Mouse (Mus musculus): ENCODE measurements around the gene Nudt9. TPM values are rescaled to one million over a fixed set of nuclear protein-coding genes. Genes with fewer than 3 reads are reported as not detected.

Nudt9 gene
- total RNA-seq, 1 experiment from 2014 or later: 71.8 TPM

DNA sequence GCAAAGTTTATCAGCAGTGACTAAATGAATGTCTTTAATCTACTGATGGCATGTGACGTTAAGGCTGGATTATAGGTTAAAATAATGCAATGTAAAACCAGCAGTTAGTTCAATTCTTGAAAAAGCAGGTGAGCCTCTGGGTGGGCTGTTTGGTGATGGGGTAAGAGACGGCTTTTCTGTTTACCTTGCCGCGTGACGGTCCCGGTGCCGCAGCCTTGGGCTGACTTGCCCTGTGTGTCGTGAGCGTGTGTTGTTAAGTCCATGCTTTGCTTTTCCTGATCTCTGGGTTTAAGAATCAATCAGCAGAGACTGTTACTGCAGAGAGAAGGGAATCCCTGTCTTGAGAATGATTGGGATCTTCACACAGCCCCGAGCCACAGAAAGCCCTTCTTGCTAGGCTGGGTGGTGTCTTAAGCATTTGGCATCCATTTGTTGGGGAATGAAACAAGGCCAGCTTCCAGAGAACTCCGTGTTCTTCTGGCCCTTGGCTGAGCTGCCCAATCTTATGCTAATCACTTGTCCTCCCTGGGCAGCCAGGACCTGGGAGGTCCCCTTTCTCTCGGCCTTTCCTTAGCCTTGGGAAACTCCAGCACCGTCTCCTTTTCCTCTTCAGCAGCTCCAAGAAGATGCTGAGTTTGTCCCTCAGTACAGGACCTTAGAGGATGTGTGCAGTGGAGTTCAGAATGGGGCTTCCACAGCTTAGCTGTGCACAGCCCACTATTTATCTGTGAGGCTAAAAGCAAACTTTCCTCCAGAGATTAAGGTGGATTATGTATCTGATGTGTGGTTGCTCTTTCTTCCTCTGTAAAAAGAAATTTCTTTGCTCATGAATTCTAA, 16.0 kb downstream of the Nudt9 start:
- ATAC-seq (replicated peaks in 1 of 2; ENCODE audit: insufficient read depth in 1 of 2, low FRiP score in 2 of 2, low TSS enrichment in 1 of 2, low read depth in 1 of 2, poor library complexity in 2 of 2, severe bottlenecking in 2 of 2): no peak

DNA sequence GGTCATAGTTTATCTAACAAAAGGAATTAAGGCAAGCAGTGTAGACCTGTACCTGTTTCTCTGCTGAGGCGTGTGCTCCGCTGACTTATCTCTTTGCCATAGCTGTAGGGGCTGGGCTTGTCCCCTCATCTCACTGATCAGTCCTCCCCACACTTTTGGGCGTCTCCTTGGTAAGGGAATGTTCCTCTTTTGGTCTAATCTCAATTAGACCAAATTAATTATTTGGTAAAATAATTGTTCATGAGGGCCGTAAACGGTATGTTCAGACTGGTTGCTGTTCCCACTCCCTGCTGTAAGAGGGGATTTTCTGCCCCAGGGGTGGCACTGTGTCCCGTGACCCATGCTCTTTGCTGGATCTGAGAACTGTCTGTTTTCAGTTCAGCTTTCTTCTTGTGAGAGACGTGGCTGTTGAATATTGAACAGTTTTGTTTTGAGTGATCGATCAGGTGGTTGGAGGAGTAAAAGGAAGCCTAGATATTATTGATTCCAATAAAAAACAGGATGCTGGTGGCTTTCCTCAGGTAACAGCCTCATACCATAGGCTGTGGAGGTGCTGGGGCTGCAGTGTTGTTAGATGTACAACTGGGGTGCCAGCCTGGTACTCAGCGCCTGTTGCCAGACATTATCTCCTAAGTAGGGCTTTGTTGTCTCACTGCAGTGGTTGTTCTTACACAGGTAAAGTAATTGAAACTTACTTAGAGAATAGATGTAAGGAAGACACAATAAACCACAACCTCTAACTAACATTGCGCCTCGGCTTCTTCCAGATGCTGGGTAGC, 16.9 kb downstream of the Nudt9 start:
- ATAC-seq (replicated peaks in 1 of 2; ENCODE audit: insufficient read depth in 1 of 2, low FRiP score in 2 of 2, low TSS enrichment in 1 of 2, low read depth in 1 of 2, poor library complexity in 2 of 2, severe bottlenecking in 2 of 2): no peak

DNA sequence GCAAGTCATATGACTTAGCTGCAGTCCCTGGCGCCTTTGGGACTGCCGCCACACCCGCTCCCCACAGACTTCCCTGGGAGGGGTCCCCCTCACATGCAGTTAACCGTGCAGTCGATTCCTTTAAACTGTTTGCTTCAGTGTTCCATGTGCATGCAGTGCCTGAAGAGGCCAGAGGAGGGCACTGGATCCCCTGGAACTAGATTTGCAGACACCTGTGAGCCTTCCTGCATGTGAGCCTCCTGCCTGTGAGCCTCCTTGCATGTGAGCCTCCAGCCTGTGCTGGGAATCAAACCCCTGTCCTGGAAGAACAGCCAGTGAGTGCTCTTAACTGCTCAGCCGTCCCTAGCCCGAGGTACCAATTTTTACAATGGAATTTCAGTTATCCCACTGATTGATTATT, 22.6 kb downstream of the Nudt9 start:
- peak in 1 of 2 experiments; percentile 56; a peak in 1 of 4 replicates for ATAC-seq (replicated peaks in 1 of 2; ENCODE audit: insufficient read depth in 1 of 2, low FRiP score in 2 of 2, low TSS enrichment in 1 of 2, low read depth in 1 of 2, poor library complexity in 2 of 2, severe bottlenecking in 2 of 2)

DNA sequence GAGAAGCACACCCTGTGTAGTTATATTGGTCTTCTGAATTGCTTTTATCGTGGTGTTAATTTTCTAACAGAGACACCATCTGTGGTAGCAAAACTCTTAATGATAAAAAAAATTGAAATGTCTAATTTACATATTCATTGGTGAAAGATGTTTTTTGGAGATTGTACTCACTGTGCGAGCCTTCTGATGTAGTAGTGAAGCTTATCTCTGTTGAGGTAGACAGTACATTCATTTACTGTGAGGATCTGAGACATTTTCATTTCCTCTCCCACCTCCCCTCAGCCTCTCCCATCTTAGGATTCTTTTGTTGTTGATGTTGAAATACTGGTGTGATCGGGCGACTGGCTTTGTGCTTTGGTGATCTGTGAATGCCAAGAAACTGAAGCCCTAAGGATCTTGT, 24.9 kb downstream of the Nudt9 start:
- ATAC-seq (replicated peaks in 1 of 2; ENCODE audit: insufficient read depth in 1 of 2, low FRiP score in 2 of 2, low TSS enrichment in 1 of 2, low read depth in 1 of 2, poor library complexity in 2 of 2, severe bottlenecking in 2 of 2): no peak

DNA sequence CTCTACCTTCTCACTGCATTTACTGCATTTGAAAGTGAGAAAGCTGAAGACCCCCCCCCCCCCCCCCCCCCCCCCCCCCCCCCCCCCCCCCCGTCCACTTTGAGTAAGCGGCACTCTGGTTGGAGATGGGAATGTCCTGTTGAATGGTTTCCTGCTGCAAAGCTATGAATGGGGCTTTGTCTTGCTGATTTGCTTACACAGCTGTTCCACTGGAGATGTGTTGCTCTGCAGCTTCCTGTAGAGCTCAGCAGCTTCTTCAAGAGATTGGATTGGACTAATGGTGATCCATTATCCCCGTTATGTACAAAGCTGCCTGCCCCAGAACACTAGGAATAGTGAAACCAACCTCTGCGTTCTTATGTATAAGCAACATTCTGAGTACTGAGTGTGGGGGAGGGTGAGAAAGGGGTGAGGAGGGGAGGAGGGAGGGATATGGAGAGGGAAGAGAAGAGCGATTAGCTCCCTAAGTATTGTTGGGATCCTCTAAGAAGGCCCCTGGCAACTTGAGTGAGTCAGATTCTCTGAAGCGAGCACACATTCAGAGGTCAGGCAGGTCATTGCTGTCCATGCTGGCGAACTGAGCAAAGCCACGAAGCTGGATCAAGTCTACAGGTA, 26.3 kb downstream of the Nudt9 start:
- ATAC-seq (replicated peaks in 1 of 2; ENCODE audit: insufficient read depth in 1 of 2, low FRiP score in 2 of 2, low TSS enrichment in 1 of 2, low read depth in 1 of 2, poor library complexity in 2 of 2, severe bottlenecking in 2 of 2): no peak; a peak in 1 of 4 replicates

DNA sequence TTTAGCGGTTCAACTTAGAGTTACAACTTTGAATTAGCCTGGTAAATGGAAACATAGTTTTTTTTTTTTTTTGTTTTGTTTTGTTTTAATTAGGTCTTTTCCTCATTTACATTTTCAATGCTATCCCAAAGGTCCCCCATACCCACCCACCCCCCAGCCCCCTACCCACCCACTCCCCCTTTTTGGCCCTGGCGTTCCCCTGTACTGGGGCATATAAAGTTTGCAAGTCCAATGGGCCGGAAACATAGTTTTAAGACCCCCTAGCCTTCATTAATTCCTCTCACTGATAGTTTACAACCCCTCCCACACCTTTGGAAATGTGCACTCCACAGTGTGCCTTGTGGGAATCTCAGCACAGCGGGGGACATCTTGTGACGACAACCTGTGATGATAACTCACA, 27.5 kb downstream of the Nudt9 start:
- no peak for ATAC-seq (replicated peaks in 1 of 2; ENCODE audit: insufficient read depth in 1 of 2, low FRiP score in 2 of 2, low TSS enrichment in 1 of 2, low read depth in 1 of 2, poor library complexity in 2 of 2, severe bottlenecking in 2 of 2)

DNA sequence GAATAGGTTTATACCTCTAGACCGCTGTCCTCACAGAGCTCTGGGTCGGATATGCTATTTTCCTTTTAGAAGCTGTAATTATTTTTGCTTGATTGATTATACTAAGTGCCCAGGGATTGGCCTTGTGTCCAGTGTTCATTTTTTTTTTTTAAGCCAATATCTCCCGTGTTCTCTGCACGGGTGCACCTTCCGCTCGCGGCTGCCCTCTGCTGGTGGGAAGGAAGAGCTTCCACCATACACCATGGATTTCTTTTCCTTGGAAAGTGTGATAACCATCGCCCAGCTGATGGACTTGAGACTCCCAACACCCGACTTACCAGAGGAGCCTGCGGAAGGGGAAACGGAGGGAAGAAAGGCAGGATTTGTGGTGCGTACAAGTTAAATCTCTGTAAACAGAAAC, 28.3 kb downstream of the Nudt9 start:
- ATAC-seq (replicated peaks in 1 of 2; ENCODE audit: insufficient read depth in 1 of 2, low FRiP score in 2 of 2, low TSS enrichment in 1 of 2, low read depth in 1 of 2, poor library complexity in 2 of 2, severe bottlenecking in 2 of 2): peak; percentile 54 to 74; a peak in 3 of 4 replicates

DNA sequence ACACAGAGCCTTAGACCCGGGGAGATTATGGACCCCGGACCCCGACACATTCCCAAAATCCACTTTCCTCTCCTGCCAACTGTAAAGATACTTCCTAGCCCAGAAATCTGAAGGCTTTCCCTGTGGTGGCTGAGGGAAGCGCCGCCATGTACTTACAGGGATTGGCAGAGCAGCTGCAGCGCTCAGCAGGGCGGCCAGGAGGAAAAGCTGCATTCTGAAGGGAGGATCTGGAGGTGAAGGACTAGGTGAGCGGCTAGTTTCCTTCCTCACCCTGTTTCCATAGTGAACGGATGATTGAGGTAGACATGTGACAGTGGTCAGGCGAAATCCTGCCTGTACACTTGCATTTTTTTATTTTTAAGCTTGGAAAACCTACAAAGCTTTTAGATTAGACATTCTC, 30.3 kb downstream of the Nudt9 start:
- no peak for ATAC-seq (replicated peaks in 1 of 2; ENCODE audit: insufficient read depth in 1 of 2, low FRiP score in 2 of 2, low TSS enrichment in 1 of 2, low read depth in 1 of 2, poor library complexity in 2 of 2, severe bottlenecking in 2 of 2)

DNA sequence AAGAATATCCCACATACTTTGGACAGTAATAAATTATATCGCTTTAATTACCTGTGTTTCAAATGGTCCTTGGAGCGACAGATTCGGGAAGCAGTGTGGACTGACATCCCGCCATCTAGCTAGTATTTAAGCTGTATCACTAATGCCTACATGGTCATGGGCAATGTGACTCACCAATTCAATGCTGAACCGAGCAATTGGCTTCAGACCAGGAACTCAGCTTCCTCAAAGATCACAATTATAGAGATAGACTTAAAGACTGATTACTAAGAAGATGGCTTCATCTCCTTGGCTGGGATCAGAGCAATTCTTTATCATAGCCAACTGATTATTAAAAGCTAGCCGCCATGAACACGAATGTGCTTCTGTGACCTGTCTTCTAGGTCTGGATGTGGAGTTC, 31.4 kb downstream of the Nudt9 start, which contains the start of gene Gm17660:
Gm17660 (minus strand) TSS at position 101 of the 400 bp plus-strand sequence.
- no peak for ATAC-seq (replicated peaks in 1 of 2; ENCODE audit: insufficient read depth in 1 of 2, low FRiP score in 2 of 2, low TSS enrichment in 1 of 2, low read depth in 1 of 2, poor library complexity in 2 of 2, severe bottlenecking in 2 of 2)

DNA sequence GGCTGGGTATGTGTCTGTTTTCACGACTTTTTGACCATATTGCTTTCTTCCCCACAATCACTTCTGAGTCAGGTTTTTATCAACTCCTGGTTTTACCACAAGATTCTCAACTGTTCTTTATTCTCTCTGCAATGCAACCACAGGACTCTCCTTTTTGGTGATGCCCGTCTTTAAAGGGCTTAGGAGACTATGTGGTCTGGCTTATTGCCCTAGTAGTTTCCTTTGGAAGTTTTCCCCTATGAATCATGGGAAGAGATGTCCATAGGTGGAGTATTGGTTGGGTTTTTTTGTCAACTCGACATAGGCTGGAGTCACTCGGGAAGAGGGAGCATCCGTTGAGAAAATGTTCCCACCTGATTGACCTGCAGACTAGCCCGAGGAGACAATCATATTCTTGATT, 34.6 kb downstream of the Nudt9 start:
- no peak for ATAC-seq (replicated peaks in 1 of 2; ENCODE audit: insufficient read depth in 1 of 2, low FRiP score in 2 of 2, low TSS enrichment in 1 of 2, low read depth in 1 of 2, poor library complexity in 2 of 2, severe bottlenecking in 2 of 2)

DNA sequence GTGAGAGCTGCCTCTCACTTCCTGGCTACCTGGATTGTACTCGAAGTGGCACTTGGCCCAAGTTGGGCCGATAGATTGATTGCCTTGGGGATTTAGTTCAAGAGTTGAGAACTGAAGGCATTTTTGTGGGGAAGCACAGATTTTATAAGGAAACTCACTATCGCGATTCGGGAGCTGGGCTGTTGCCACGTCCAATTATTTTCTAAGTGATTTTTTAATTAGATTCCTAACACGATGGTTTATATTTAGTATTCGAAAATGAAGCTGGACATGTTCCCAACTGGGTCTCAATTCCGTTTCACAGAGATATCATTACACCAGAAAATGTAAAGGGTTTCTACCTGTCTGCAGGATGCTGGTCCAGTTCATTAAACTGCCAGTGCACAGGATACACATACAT, 39.3 kb downstream of the Nudt9 start:
- no peak for ATAC-seq (replicated peaks in 1 of 2; ENCODE audit: insufficient read depth in 1 of 2, low FRiP score in 2 of 2, low TSS enrichment in 1 of 2, low read depth in 1 of 2, poor library complexity in 2 of 2, severe bottlenecking in 2 of 2)

DNA sequence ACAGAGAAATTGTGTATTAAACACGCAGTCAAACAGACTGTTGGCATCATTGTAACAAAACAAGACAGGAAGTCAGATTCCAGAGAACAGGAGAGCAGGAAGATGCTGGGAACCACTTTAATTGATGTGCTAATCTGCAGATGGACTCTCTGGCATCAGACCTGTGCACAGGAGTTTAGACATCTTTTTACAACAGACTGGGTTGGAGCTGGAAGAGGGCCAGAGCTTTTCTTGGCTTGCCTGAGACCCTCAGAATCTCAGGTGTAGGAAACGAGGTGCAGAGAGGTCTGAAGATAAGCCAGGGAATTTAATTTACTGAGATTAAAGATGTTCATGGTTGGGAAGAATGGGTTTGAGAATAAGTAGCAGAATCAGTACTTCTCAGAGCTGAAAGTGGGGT, 43.6 kb downstream of the Nudt9 start:
- no peak for ATAC-seq (replicated peaks in 1 of 2; ENCODE audit: insufficient read depth in 1 of 2, low FRiP score in 2 of 2, low TSS enrichment in 1 of 2, low read depth in 1 of 2, poor library complexity in 2 of 2, severe bottlenecking in 2 of 2)

DNA sequence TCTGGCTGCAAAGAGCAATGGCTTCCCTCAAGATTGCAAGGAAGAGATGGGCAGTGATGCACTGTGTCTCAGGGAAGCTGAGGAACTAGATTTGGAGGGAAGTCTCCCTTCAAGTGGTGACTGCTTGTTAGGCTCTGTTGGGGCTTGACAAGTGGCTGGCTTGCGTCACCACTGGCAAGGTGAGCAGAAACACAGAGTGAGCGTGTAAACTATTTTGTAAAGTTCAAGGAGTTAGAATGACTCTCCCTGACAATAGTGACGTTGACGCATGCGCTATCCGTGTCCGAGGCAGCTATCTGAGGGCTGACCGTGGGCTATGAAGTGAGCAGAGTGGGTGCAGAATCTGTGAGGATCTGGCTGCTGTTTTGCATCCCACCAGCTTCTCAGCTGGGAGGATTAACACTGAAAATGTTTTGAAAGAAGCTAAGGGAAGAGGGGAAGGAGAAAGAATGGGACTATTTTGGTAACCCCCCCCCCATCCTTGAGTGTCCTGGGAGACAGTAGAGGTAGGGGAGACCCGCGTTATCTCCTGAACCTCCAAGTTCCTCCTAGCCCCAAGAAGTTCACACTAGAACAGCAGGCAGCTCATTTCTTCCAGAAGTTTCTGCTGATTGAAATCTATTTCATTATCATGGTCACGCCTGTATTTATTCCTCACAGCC, 49.4 kb downstream of the Nudt9 start:
- no peak for ATAC-seq (replicated peaks in 1 of 2; ENCODE audit: insufficient read depth in 1 of 2, low FRiP score in 2 of 2, low TSS enrichment in 1 of 2, low read depth in 1 of 2, poor library complexity in 2 of 2, severe bottlenecking in 2 of 2)

DNA sequence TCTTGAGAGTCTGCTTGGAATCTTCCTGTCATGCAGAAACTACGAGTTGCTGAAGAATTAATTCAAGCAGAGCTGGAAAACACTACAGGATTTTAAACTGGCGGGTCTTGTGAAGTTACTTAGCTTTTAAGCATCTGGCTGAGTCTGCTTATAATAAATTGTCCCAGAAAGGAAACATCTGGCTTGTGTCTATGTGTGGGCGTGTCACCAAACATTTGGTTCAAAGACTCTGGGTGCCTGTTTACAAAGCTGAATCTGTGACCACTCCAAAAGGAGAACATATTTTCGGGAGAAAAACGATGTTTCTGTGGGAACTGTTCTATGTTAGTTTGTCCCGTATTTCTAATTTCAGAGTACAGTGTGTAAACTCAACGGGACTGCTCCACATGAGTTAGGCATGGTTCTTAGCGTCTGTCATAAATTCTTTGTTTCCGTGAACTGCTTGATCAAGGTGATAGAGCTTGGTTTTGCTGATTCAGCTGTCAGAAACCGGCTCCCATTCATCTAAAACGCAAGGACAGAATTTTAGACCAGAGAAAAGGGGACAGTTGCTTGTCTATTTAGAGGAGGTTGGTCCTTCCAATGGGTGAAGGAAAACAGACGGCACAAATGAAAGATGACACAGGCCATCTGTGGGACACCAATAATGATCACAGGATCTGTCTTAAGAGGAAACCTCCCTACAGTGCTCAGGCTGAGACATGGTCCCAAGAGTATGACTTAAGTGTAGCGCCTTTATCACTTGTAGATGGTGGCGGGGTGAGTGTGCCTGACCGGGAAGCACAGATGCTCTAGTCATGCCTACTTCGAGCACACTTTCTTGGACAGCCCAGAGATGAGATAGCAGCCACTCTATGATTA, 50.2 kb downstream of the Nudt9 start:
- ATAC-seq (replicated peaks in 1 of 2; ENCODE audit: insufficient read depth in 1 of 2, low FRiP score in 2 of 2, low TSS enrichment in 1 of 2, low read depth in 1 of 2, poor library complexity in 2 of 2, severe bottlenecking in 2 of 2): no peak

DNA sequence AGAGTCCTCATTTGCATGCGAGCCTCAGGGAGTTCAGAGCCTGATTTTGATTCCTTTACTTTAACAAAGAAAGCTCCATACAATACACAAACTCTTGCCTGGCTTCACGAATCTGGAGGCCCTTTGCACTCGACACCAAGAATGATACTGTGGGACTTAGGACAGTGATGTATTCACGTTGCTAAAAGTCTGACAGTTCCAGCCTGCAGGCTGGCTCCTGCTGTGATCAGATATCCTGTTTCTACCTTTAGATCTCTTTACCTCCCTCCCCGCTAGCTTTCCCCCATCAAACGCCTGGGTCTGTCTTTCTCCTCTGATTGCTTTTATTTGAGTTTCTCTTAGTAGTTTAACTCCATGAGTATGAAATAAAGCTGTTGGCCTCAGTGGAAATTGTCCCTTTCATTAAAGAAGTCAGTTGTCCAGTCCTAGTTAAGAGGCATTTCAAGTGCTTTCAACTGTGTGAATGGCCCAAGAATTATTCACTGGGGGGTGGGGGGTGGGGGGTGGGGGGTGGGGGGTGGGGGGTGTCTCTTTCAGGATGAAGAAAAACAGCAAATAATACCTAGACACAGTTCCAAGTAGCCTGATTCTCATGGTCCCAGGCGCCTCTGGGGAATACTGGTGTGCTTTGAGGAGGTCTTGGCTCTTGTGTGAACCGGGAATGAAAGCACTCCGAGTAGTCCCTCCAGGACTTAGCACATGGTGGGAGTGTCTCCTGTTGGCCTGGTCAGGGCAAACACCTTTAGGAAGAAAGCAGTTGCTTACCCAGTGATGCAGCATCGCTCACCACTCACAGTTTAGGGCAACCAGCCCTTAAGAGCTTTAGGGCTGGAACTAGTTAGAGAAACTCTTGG, 55.8 kb downstream of the Nudt9 start:
- ATAC-seq (replicated peaks in 1 of 2; ENCODE audit: insufficient read depth in 1 of 2, low FRiP score in 2 of 2, low TSS enrichment in 1 of 2, low read depth in 1 of 2, poor library complexity in 2 of 2, severe bottlenecking in 2 of 2): no peak

DNA sequence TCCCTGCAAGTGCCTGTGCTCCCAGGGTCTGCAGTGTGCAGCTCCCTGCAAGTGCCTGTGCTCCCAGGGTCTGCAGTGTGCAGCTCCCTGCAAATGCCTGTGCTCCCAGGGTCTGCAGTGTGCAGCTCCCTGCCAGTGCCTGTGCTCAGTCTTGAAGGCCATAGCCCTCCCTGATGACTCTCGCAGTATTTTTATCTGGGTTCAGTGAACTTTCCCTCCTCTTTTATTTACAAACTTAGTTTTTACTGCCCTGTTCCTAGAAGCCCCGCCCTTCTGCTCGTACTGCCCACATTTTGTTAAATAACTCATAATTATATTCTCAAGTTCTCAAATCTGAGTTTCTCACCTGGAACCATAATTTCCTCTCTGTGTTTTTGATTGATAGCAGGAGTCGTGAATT, 57.1 kb downstream of the Nudt9 start:
- no peak for ATAC-seq (replicated peaks in 1 of 2; ENCODE audit: insufficient read depth in 1 of 2, low FRiP score in 2 of 2, low TSS enrichment in 1 of 2, low read depth in 1 of 2, poor library complexity in 2 of 2, severe bottlenecking in 2 of 2)

All from hematopoietic stem cell, adult 5-6 weeks (primary cell).